Mouse (Mus musculus) ES-E14 (cell line): ENCODE measurements around the gene Gm40193.

Experiments used
- CHD2 ChIP-seq: IDR thresholded peaks from 2 replicates; pipeline ENCODE4 v1.6.1; 2014; ENCODE audit warnings: mild to moderate bottlenecking, low read depth, low read length, inconsistent platforms
- HCFC1 ChIP-seq: IDR thresholded peaks from 2 replicates; pipeline ENCODE4 v1.6.1; 2012; ENCODE audit warnings: low read length, inconsistent platforms, borderline replicate concordance; ENCODE audit not compliant: insufficient read depth
- MAFK ChIP-seq: IDR thresholded peaks from 2 replicates; pipeline ENCODE4 v1.6.1; 2014; ENCODE audit warnings: mild to moderate bottlenecking, low read depth, low read length, inconsistent platforms; ENCODE audit not compliant: insufficient read depth
- ZC3H11A ChIP-seq: IDR thresholded peaks from 2 replicates; pipeline ENCODE4 v1.6.1; 2012; ENCODE audit warnings: low read depth, mild to moderate bottlenecking, inconsistent platforms, low read length, borderline replicate concordance
- ZNF384 ChIP-seq: IDR thresholded peaks from 2 replicates; pipeline ENCODE4 v1.6.1; 2012; ENCODE audit warnings: low read depth, low read length, inconsistent platforms

DNA sequence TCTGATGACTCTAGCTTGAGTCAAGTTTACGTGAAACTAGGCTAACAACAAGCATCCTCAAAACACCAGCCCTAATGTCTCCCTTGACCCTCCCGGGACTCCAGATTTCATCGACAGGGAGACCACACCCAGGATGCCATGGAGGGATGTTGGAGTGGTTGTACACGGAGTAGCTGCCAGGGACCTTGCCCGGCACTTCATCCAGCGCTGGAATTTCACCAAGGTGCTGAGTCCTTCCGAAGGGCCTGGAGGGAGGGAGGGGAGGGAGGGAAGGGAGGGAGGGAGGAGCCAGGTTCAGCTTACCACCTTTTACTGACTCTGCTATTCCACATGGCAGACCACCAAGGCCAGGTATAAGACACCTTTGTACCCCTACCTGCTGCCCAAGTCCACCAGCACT, 21.2 kb upstream of the Gm40193 start:
- TF ChIP-seq ZNF384: no peak
- TF ChIP-seq HCFC1: no peak
- no peak for TF ChIP-seq MAFK
- no peak for TF ChIP-seq ZC3H11A
- no peak for TF ChIP-seq CHD2
